Mouse (Mus musculus) urinary bladder, postnatal 25 days (tissue): Measurements from ENCODE around the gene Dusp22.

Source experiments
- DNase-seq: peaks from one replicate; pipeline ENCODE4 v3.0.0; 2022; ENCODE audit warnings: low spot score

Gene Dusp22

DNA sequence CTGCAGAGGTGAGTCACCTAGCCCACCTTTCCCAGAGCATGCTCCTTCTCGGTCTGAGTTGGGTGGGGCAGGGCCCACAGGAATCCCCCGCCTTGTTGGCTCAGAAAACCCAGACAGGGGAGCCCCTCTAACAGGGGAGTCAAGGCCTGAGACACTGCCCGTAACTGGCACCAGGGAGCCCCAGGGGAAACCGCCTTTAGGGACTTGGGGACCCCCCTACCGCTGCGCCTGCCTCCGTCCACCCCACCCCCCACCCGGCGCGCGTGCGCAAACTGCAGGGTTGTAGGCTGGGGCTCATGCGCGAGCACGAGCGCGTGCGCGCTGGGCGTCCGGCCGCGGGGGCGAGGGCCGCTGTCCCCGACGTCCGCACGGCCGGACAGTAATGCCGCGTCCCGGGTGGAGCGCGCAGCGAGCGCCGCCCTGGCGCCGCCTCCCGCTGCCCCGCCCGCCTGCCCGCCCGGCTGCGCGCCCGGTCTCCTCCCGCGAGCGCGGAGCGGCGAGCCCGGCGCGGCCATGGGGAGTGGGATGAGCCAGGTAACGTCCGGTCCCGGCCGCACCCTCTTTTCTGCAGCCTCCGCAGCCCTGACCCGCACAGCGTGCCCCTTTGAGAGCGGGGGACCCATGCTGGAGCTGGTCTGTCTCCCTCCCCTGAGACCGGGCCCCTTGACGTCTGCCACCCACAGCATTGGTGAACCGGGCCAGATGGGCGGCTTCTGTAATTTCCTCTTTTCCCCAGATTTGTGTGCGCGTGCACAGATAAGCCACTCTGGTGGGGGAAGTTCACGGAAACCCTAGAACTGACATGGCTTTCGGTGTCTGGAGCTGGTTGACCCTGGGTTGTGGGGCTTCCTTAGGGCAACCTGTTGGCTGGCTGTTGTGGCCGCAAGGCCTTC, at the start of gene Dusp22:
Dusp22 (plus strand) TSS at position 387 of the 893 bp plus-strand sequence.
- DNase-seq, result peak; percentile 88

DNA sequence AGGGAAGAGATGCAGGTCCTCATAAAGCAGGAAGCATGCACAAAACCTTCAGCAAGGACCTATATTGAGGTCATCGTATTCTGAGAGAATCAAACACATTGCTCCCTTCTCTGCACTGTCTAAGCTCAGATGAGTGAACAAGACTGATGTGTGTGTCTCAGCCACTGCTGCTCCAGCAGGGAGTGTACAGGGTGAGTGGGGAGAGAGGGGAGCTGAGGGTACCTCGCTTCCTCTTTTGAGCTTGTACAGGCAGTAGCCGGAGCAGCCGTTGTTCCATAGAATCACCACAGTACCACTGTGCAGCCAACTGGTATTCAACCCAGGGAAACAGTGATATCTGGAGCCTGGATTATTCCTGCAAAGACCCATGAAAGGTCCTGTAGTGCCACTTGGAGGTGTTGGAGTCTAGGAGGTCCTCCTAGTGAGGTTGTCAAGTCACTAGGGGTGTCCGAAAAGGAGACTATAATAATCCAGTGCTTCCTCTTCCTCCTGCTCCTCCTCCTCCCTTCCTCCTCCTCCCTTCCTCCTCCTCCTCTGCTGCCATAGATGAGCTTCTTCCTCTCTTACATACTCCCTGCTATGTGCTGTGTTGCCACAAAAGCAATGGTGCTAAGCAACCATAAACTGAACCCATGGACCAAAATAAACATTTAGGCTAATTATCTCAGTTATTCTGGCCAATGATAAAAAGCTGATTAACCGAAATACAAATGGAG, 47.6 kb upstream of the Dusp22 start:
- DNase-seq, result no peak

DNA sequence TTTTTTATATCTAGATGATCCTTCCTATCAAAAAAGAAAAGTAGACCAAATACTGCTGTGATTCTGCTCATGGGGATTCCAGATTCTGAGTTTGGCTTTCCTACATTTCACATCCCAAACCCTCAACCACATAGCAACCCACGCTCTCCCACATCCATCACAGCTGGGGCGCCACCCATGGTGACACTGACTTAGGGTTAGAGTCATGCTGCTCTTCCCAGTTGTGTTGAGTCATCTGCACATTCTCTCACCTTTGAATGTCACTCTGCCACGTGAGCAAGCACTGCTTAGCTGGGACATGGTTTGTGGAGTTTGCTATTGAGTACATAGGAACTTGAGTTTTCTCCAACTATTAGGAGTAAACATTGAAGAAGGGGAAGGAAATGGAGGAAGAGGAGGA, 40.1 kb upstream of the Dusp22 start:
- no peak for DNase-seq

DNA sequence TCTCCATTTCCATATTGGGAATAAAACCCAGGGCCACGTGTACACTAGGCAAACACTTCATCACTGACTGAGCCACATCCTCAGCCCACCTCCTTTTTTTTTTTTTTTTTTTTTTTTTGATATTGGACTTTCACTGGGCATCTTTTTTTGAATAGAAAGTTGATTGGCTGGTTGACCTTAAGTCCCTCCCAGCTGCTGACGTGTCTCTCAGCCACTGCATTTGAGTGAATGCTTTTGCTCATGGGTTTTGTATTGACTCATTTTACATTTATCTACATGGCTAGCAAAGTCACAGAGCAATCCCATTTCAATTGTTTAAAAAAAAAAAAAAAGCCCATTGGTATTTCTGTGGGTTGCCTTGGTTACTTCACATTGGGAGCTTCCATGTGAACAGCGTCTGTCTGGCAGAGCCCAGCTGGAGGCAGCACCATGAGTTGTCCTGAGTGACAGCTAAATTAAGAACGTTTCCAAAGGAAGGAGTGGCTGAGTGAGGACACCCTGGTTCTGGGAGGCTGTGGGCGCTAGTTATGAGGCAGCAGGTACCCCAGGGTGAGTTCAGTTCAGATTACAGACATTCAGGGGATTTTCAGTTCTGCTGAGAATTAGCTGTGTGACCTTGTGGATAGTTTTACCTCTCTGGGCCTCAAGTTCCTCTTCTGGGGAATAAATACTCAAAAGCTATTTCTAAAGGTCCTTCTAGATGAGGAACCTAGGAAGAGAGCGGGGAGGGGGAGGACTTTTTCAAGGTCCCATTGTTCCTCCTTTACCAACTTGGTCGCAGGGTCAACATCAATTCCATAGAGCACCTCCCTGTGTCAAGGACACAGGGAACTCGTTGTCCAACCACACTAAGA, 31.4 kb upstream of the Dusp22 start:
- DNase-seq, result no peak

DNA sequence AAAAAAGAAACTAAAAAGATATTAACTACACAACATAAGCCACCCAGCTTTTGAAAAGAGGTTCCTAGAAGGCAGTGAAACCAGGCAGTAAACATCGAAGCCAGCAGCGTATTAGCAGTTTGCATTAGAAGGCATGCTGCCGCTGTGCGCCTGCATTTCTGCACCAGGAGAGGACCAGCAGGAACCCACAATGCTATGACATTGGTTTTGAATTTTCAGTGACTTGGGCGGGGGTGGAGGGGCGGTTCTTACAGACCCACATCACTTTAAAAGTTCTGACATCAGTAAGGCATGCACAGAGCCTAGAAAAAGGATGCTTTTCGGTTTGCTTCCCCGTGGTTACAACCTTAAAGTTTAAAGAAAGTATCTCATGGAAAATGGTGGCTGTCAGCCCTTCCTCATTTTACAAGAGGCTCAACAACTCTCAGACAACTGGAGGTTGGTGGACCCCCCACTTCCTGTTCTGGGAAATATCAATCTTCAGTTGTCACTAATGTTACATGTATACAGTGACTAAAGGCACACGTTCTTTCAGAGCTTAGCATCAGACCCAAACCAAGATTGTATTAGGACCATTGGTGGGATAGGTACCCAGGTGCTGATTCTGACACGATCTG, 29.9 kb upstream of the Dusp22 start:
- DNase-seq, result no peak

DNA sequence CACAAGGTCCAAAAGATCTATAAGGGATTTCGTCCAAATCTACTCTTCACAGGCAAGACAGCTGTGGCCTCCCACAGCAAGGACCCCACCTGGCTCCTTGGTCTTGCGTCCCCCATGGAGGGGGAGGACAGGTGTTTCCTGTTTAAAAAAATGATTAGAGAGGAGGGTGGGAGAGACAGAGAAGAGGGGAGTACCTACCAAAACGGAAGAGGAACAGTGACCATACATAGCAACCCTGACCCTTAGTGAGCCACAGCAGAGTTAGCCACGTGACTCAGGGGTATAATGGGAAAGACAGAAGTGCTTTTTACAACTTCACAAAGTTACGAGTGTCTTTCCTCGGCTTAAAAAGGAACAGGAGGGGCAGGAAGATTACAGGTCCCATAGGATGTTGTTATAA, 26.8 kb upstream of the Dusp22 start:
- no peak for DNase-seq

DNA sequence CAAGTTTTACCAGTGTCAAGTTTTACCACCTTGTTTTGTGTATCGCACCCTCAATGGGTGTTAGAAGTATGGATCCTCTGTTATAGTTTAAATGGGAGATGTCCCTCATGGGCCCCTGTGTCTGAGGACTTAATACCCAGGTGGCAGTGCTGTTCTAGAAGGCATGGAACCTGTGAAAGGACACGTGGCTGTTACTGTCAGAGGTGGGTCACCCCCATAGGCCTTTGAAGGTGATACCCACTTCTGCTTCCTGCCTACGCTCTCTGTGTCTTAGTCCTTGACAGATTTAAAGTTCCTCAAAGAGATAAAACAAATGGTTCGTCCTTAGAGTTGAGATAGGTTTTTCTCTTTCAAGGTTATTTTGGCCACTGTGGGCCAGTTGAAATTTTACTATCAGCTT, 23.3 kb upstream of the Dusp22 start:
- DNase-seq, result no peak

DNA sequence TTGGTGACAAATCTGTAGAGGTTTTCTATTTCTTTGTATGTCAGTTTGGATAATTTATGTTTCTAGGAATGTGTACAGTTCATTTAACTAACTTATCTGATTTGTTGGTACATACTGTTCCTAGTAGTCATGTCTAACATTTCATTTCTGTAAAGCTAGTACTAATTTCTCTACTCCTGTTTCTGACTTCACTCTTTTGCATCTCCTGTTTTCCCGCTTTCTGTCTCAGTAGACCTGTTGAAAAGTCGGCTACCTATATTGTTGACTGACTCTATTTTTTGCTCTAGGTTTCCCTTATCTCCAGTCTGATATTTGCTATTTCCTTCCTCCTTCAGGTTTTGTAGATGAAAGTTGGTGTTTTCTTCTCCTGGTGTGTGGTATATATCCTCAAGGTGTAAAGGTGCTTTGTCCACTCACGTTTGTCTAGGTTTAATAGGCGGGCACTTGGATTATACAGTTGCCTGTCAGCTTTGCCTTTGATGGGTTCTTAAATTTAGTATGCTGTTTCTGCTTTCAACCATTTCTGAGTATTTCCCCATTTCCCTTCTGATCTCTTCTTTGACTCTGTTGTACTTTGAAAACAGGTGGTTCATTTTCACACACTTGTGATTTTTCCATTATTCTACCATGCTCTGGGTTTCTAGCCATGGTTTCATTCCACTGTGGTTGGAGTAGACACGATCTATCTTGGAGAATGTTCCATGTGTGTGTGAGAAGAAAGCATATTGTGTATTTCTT, 21.3 kb upstream of the Dusp22 start:
- DNase-seq, result no peak

DNA sequence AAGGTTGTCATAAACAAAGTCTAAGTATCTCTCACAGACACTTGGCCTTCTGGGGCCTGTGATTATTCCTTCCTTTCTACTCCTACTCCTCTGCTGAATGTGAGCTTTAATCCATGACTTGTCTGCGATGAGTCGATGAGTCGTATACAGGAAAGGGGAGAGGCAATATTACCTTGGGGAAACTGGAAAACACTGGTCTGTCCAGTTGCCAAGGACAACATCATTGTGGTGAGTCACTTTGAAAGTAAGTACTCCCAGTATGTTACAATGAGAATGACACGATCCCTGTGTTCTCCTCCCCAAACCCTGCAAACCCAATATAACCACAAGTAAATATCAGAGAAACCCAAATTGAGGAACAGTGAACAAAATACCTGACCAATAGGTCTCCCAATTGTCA, 17.7 kb upstream of the Dusp22 start:
- DNase-seq, result no peak

DNA sequence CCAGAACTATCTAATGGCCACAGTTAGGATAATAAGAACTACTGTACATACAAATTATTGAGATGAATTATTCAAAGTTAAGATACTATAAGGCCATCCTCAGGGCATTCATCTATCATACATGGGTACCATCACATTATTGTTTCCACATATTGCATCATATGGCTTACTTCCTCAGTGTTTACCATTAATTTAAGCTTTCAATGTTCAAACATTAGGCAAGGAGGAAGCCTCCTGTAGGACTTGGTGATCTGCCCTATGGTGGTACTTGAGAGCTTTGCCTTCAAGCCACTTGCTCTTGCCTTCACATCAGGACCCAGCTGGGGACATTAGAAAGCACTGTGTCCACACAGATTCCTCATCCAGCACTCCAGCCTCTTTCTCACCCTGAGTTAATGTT, 11.3 kb upstream of the Dusp22 start:
- DNase-seq, result no peak

DNA sequence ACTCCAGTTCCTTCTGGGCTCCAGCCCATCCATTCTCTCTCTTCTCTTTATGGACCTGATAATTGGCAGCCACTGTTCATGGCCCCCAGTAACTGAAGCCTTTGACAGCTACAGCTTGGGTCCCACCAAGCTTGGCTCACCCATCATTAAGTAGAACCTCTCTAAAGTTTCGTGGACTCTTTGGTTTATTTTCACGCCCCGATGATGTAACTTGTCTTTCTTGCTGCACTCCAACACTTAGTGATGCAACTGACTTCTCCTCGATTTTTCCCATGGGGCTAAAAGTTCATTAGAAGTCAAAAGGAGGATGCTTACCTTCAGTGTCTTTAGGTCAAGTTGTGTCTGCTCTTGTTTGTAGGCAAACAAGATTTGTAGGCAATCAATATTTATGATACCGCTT, 10.6 kb upstream of the Dusp22 start:
- no peak for DNase-seq

DNA sequence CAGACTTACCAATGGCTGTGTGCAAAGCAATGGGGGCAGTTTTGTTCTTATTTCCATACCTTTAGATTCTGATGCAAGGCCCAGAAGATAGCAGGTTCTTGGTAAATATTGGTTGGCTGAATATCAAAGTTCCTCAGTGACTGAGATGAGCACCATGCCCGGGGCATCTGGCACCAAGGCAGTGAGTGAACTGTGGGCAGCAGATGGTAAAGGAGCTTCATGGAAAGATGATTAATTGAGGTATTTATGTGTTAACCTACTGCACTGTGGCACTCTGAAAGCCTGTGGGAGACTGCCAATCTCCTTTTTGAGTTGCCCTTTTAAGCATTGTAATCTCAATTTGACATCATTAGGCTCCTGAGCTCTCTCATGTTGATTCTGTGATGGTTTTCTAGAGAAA, 9.1 kb upstream of the Dusp22 start:
- DNase-seq, result no peak

DNA sequence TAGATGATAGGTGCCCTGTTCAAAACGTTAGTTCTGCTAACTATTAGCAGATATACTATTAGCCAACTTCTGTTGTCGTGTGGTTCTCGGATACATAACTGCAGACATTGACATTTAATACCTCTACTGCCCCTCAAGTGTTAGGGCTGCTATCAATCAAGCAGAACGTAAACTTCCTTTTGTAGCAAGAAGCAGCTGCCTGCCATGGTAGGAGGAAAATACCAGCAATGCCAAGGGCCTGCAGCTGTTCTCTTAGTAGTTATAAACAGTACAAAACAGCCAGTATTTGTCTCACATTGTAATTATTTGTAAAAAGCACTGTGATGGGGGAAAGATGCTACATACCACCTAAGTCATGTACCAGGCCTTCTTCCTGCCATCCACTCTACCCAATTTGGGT, 6.7 kb upstream of the Dusp22 start:
- DNase-seq, result no peak

DNA sequence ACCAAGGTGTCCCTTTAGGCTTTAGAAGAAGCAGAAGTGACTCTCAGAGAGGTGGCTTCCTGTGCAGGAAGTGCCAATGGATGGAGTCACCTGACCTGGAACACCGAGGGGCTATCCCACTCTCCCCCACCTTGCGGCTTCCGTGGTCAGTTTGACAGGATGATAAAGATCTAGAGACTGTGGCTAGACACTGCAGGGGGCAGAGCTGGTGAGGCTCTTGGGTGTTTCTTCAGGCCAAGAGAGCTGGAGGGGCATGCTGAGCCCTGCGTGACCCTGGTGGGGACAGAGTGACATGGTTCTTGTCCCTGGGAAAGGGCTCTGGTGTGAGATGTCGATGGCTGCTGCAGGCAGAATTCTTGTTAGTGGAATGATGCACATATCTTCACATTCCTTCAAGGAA, 5.3 kb upstream of the Dusp22 start:
- no peak for DNase-seq

DNA sequence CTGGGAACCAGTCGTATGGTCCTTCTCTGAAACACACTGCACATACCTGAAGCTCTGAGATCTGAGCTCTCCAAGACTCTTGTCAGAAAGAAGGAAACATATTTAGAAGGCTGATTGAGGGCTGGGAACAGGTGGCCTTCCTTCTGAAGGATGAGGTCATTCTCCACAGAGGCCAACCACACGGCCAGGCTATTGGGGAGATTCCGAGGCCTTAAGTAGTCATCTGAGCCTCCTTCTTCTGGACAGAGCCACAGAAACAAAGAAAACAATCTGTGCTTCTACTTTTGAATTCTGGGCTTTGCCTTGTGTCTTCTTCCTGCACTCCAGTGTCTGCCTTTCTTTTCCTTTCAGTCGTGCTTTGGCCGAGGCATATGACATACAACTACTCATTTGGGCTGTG, 2.9 kb upstream of the Dusp22 start:
- DNase-seq, result no peak

DNA sequence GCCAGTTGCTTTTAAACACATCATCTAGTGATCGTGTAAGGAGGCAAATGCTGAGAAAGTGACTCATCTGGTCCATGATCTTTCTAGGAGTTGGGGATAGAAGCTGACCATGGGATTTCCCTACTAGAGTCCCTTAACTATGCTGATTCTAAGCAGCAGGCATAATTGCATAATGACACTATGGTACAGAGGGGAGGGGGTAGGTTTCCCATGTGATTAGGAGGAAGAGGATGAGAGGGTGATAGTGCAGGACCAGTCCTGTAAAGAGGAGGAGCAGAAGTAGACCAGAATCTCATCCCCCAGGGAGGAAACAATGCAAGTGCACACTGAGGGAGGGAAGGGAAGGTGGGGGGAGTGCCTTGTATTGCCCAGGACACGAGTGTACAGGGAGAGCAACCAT, 2.0 kb upstream of the Dusp22 start:
- no peak for DNase-seq

DNA sequence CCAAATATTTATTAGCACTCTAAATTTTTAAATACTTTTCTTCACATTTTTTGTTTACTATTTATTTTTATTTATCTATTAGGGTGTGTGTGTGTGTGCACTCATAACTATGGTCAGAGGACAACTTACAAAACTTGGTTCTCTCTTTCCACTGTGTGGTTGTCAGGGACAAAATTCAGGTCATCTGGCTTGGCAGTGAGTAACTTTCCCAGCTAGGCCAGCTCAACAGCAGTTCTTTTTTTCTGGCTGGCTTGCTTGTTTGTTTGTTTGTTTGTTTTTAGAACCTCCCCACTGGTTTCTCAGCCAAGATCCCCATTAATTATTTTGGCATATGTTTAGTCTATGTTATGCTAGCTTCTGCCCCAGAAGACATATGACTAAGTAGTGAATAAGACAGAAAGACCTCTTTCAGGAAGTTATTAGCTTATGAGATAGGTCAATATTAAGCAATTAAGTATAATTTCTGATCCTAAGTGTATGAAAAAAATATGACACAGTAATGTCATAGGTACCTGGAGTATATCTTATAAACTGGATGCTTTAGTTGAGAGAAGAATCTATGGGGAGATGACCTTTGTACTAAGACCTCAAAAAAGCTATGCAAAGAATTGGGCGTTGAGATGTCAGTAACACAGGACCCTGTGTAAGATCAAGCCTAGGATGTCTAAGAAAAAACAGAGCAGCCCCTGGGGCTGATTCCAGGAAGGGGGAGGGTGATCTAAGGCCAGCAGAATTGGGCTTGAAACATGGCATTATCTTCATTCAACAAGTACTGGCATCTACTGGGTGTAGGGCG, 1.4 kb upstream of the Dusp22 start:
- no peak for DNase-seq

DNA sequence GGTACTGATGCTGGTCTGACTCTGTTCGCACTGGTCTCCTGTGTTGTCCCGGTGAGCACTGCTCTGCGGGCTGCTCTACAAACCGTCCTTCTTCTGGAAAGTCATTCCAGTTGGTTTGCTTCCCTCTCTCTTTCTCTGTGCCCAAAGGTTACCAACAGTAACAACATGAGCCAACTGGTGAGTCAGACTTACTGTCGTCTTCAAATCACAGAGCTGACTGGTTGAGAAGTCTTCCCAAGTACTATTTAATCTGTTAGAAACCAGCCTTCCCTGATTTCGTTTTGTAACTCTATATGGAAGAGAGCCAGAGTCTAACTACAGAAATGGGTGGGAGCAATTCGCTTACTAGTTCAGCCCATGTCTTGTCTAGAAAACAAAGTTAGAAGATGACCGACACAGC, 5.5 kb downstream of the Dusp22 start:
- DNase-seq, result no peak

DNA sequence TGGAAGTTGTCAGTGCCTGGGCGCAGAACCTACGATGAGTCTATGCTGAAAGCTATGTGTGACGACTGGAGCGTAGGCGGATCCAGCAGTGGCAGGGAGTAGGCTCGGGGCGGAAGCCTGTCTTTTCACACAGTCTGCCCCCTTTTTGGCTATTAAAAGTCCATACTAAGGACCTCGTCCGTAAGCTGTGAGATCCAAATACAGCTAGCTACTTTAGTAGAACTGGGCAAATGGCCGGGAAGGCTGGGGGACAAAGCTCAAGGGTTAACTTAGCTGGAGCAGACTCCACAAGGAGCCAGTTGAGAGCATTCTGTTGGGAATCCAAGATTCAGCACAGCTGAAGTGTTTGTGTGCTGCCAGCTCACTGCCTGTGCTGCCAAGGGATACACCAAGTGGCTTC, 6.7 kb downstream of the Dusp22 start:
- no peak for DNase-seq

DNA sequence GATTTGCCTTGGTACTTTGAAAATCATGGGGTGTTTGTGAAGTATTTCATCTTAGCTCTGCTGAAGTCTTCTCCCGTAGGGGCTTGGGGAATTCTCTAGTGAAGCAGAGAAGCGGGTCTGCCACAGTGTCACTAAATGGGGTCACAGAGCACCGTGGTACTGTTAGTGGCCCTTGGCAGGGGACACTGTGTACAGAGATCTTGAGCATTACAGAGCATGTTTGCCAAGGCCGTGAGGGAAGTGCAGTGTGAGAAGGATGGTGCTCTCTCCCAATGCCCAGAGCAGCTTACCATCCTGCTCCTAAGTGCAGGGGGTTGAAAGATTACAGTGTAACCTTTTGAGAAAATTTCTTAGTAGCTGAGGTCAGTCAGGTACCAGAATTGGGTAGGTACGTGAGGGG, 8.5 kb downstream of the Dusp22 start:
- no peak for DNase-seq

DNA sequence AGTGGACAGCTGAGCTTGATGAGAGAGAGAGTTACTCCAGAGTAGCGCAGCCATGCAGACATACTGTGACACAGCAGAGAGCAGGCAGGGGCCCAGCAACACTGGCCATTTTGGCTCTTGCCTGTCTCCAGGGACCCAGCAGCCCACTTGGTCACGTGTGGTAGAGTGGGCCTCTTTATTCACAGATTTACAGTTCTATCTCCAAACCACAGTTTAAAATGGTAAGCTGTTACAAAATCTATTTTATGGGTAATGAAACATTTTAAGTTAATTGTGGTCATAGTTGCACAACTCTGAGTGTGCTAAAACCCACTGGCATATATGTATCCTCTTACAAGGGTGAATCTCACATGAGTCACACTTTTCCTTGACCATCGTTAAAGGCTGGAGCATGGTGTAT, 9.5 kb downstream of the Dusp22 start:
- DNase-seq, result no peak
